Mouse (Mus musculus): ENCODE results near the gene Rora. TPM values are rescaled to one million over a fixed set of nuclear protein-coding genes. Genes with fewer than 3 reads are reported as not detected.

The Rora gene
- polyA plus RNA-seq, 2 experiments from 2014 or later, result 63.0 TPM

DNA sequence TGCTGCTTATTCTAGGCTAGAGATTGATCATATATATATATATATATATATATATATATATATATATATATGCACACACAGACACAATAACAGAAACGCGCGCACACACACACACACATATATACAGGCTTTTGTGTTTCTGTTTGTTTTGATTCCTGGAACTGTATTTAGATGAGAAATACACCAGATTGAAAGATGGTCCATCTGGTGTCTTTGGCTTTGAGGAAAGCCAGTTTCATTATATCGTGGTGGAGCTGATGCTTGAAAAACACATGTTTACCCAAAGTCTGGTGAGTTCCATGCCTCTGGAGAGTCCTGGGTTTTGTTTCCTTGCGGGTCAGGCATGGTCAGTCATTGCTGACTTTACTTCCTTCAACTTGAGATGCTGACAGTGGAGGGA is 169.7 kb downstream of the Rora start:
- ATAC-seq, result no peak

- no peak for ATAC-seq
Measured at GRCm38 (mm10) chr9:68825107-68825506, 171.5 kb downstream of the Rora start.

DNA sequence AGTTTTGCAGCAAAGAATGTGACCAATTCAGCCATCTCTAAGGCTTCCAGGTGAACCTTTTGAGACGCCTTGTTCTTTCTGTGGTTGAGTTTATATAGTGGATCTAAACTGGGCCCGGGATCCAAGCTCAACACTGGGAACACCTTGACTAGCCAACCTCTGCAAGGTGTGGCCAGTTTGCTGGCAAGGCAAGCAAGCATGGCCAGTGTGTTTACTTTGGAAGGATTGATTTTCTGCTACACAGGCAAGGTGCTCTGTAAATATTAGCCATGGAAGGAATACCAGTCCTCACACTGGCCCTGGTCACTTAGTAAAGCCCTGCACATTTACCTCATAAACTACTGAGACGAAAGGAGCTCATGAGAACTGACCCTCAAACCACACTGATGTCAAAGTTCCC is 172.3 kb downstream of the Rora start:
- no peak for ATAC-seq

- no peak for ATAC-seq
Measured at GRCm38 (mm10) chr9:68827441-68827840, 173.9 kb downstream of the Rora start.

DNA sequence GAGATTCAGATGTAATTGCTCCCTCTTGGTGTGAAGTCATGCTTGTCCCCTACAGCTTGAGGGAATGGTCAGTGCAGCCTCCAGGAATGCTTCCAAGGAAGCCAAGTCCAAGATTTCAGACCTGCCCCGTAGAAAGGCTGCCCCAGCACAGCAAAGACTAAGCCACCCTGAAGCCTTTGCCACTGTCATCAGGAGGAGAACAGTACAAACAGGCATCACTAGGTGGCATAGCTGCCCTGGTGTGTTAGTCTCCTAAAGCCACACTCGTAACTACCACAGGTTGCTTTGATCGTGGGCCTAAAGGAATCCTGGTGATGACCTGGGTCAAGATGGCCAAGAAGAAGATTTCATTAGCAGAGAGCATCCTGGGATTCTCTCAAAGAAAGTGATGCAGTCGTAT is 176.3 kb downstream of the Rora start:
- no peak for ATAC-seq

- no peak for ATAC-seq
Measured at GRCm38 (mm10) chr9:68833323-68833722, 179.7 kb downstream of the Rora start.

GRCm38 (mm10) chr9:68835037-68835649 is 181.6 kb downstream of the Rora start:
- ATAC-seq, result no peak

GRCm38 (mm10) chr9:68842134-68842892 is 188.7 kb downstream of the Rora start:
- ATAC-seq, result no peak

- no peak for ATAC-seq
Measured at GRCm38 (mm10) chr9:68845556-68845955, 192.0 kb downstream of the Rora start.

- ATAC-seq, result no peak
Measured at GRCm38 (mm10) chr9:68850321-68850720, 196.7 kb downstream of the Rora start.

DNA sequence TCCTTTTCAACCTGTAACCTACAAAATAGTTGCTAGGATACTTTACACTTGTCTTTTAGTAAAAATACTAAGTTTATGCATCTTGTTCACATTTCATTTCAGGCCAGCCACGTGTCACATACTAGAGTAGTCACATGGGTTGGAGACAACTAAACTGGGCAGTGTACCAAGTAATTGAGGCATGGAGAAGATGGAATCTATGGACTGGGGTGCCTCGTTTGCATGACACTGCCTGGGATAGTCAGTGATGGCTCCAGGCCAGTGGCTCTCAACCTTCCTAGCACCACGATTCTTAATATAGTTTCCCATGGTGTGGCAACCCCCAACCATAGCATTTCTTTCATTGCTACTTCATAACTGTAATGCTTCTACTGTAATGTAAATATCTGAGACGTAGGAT is 198.6 kb downstream of the Rora start:
- ATAC-seq, result no peak

GRCm38 (mm10) chr9:68852934-68853333 is 199.3 kb downstream of the Rora start:
- ATAC-seq, result no peak

DNA sequence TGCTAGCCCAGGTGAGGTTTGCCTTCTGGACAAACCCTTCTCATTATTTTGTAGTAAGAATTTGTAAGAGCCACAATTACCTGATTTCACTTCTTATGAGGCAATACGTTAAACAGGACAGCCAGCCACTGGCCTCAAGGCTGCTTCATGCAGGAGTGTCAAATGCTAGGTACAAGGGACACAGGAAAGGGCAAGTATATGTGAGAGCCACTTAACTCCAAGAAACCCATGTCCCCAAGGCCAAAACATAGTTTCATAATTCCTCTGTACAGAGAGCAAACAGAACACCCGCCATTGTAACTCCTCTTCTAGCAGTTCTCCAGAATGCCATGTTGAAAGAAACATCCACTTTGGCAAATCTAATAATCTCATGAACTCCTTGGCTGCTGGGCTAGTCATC is 205.9 kb downstream of the Rora start:
- ATAC-seq, result no peak

DNA sequence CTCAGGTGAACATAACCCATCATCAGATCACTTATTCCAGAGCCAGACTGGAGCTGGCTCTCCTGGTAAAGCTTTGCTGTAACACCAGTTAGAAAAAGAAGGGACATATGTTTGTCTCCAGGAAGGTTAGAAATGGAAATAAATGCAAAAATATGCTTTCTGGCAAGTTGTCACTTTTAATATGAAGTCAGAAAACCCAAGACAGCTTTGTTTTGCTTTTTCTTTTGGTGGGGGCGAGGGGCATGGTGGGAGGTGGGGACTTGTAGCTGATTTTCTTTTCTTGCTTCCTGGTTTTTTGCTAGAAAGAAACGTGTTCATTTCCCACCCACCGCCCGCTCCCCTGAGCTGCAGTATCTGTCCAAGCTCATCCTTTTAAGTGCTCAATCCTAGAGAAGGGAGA is 212.7 kb downstream of the Rora start:
- ATAC-seq, result no peak

- no peak for ATAC-seq
Measured at GRCm38 (mm10) chr9:68873838-68874237, 220.3 kb downstream of the Rora start.

GRCm38 (mm10) chr9:68874544-68874943 is 221.0 kb downstream of the Rora start:
- ATAC-seq, result no peak

DNA sequence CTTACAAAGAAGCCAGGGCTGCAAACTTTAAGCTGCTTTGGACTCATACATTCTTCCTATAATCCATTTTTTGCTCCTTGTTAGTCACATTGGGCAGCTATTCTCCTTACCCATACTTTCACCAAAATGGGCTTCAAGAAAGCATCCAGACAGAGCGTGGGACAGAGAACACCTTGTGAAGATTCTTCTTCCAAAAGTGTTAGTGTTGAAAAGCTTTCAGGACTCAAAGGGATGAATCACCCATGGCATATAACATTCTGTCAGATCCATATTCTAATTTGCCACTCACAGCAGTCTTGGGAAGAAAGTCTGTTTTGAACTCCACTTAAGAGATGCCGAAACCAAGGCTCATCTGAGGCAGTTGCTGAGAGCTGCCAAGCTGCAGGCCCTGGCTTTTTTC is 222.2 kb downstream of the Rora start:
- no peak for ATAC-seq

DNA sequence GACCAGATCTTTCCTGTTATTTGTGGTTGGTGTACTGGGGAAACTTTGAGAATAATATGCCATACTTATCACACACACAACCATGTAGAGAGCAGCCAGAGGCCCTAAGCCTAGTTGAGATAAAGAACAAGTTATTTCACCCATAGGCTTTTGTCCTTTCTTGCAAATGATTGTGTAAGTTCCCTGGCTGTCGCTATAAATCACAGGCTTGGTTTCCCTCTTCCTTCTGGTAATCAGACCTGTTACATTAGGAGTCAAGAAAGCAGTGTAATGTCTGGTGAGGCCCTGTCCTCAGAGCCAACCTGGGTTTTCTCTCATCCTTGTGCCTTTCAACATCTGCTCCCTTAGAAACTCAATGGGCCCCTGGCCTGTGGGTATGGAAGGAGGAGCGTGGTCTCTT is 222.7 kb downstream of the Rora start:
- no peak for ATAC-seq

DNA sequence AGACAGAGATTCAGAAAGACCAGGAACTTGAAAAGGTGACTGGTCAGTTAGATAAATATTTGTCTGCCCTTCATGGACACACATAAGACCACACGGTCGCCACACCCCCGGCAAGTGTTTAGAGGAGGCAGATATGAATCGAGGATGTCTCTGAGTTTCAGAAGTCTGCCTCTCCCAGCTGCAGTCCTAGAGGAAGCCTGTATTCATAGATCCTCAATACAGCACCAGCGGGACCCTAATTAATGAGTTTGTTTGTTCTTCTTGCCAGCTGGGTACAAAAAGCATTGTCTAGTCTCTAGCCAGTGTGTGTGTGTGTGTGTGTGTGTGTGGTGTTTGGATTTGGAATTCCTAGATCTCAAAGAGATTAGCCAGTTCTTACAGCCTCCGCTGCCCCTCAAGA is 228.3 kb downstream of the Rora start:
- no peak for ATAC-seq

GRCm38 (mm10) chr9:68883005-68883404 is 229.4 kb downstream of the Rora start:
- ATAC-seq, result no peak

DNA sequence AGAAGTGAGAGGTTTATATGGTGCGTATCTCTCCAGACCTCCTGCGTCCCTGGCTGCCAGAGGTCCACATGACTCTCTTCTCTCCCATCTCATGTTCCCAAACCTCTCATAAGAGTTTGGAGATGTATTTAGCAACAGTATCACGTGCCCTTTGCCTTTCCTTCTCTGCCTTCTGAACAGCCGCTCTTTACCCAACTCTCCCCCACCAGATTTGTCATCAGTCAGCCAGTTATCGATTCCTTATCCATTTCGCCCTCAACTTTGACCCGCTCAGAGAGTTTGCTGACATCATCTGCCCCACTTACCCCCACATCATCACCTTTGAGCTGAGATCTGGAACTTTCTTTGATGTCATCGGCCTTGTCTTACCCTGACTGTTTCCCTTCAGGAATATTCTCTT is 230.1 kb downstream of the Rora start:
- ATAC-seq, result no peak

DNA sequence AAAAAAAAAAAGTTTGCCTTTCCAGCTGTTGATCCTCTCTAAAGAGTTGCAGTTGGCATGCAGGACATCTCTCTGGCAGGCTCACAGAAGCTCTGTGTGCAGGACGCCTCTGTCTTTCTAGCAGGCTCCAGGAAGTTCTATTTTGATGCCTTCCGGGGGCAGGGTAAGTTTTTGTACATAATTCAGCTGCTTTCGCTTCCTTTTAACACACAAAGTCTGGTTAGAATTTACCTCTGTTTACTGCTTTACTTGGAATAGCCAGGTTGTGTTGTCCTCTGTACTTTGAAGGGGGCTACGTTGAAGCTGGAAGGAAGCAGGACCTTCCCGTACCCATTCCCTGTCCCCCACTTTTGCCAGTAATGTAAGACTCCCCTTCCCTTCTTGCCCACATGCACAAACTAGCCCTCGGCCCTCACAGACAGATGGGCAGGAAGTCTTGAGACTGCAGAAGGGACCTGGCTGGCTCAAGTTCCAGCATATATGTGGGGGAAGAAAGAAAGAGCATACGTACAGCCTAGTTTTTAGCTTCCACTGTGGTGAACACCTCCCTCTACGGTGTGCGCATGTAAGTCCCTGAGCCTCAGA is 231.0 kb downstream of the Rora start:
- ATAC-seq, result no peak

GRCm38 (mm10) chr9:68888670-68889069 is 235.1 kb downstream of the Rora start:
- no peak for ATAC-seq

DNA sequence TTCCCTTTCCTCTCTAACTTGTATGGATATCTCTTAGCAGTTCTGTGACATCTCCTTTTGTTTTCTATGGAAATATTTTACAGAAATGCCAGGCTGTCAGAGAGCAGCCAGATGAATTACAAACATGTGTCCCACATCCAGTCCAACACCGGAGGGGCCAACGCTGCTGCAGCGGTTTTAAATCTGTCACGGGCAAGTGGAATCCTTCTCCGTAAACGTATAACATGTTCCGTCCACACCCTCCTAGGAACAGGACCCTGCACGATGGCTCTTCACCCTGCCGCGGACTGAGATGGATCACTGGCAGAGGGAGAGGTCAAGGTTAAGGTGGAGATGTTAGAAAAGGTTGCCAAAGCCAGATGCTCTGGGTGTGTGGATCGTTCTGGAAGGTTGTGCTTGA is 237.8 kb downstream of the Rora start:
- ATAC-seq, result no peak

Data from activated CD4-positive, CD25-positive, alpha-beta regulatory T cell, adult 4 months (primary cell).